Mouse (Mus musculus) limb, embryonic 11.5 days (tissue): ENCODE data around the gene Hoxc13. TPM values are rescaled to one million over a fixed set of nuclear protein-coding genes. Genes with fewer than 3 reads are reported as not detected.

Source experiments
- ATAC-seq: fragments of 200-750 bp; cut with Nextera tagmentation; 2 replicates; pipeline ENCODE4 v1.8.0; 2017; ENCODE audit warnings: low read depth; ENCODE audit not compliant: insufficient number of reproducible peaks, low FRiP score, low TSS enrichment
- DNase-seq: peaks from one replicate; pipeline ENCODE4 v3.0.0-alpha.2; 2015; ENCODE audit warnings: low spot score
- H3K27ac ChIP-seq: fragments of 300-500 bp; sonication (generic); replicated peaks from 2 replicates; pipeline ENCODE4 v1.5.1; 2014; ENCODE audit warnings: low read depth, mild to moderate bottlenecking, low read length
- H3K27me3 ChIP-seq: fragments of 300-500 bp; sonication (generic); 2 replicates; pipeline ENCODE4 v1.6.1; 2014; ENCODE audit warnings: mild to moderate bottlenecking, low read length, mixed read lengths; ENCODE audit not compliant: control insufficient read depth, insufficient read depth
- H3K36me3 ChIP-seq: fragments of 300-500 bp; sonication (generic); 2 replicates; pipeline ENCODE4 v1.6.1; 2014; ENCODE audit warnings: mild to moderate bottlenecking, low read length, moderate library complexity, mixed read lengths; ENCODE audit not compliant: control insufficient read depth, insufficient read depth
- H3K4me1 ChIP-seq: fragments of 300-500 bp; sonication (generic); 2 replicates; pipeline ENCODE4 v1.6.1; 2014; ENCODE audit warnings: low read length, mixed read lengths; ENCODE audit not compliant: control insufficient read depth, insufficient read depth
- H3K4me2 ChIP-seq: fragments of 300-500 bp; sonication (generic); 2 replicates; pipeline ENCODE4 v1.6.1; 2014; ENCODE audit warnings: low read depth, mild to moderate bottlenecking, moderate library complexity; ENCODE audit not compliant: severe bottlenecking
- H3K4me3 ChIP-seq: fragments of 300-500 bp; sonication (generic); 2 replicates; pipeline ENCODE4 v1.5.1; 2014; ENCODE audit warnings: low read depth, low read length
- H3K9ac ChIP-seq: fragments of 300-500 bp; sonication (generic); 2 replicates; pipeline ENCODE4 v1.6.1; 2014; ENCODE audit warnings: mild to moderate bottlenecking, low read length
- H3K9me3 ChIP-seq: fragments of 300-500 bp; sonication (generic); 2 replicates; pipeline ENCODE4 v1.6.1; 2016; ENCODE audit warnings: low read length; ENCODE audit not compliant: control insufficient read depth
- WGBS: fragments of 180-500 bp; shearing (Covaris S2); extraction: QIAGEN DNeasy Blood & Tissue Kit; methylation state at CpG from one replicate; pipeline ENCODE4 v1.1.7; 2014; 5-methylcytosine and 5-hydroxymethylcytosine counted together
- polyA plus RNA-seq: library from polyadenylated mRNA; unstranded; fragments of >200 nt; fragmentation: Nextera tagmentation; extraction: Ambion mirVana; gene quantifications from 2 replicates; pipeline ENCODE4 v1.2.1, GENCODE M21; 2014

Hoxc13 gene
- polyA plus RNA-seq, 1 experiment from 2014 or later = 2.4 TPM

- H3K4me3 ChIP-seq = peak overlapping the region; percentile 55
- H3K27me3 ChIP-seq = peaks cover 53% of the 10 kb centered on the region
- 2% methylated on average over 26 of the region's 26 CpGs for WGBS
- no peaks in the 10 kb centered on the region for H3K36me3 ChIP-seq
- no peaks in the 10 kb centered on the region for H3K9me3 ChIP-seq
- H3K9ac ChIP-seq = peak overlapping the region; percentile 86
- peak overlapping the region; percentile 64 for H3K4me2 ChIP-seq
- H3K4me1 ChIP-seq = peaks cover 13% of the 10 kb centered on the region; the same call in 1 of the 2 replicates
- H3K27ac ChIP-seq = peak overlapping the region; percentile 85
- ATAC-seq (no peak), DNase-seq (peak; percentile 70)
Measured at GRCm38 (mm10) chr15:102965003-102965891, 44.3 kb downstream of the Hoxc13 start.

- Histone ChIP-seq H3K9me3 (no peaks in the 10 kb centered on the region), H3K9ac (peak overlapping the region; percentile 86), H3K36me3 (no peaks in the 10 kb centered on the region), H3K4me1 (peaks cover 9% of the 10 kb centered on the region; the same call in 1 of the 2 replicates), H3K4me3 (peak overlapping the region; percentile 55), H3K4me2 (peak overlapping the region; percentile 64), H3K27ac (peak overlapping the region; percentile 85), H3K27me3 (peaks cover 60% of the 10 kb centered on the region)
- ATAC-seq (peak; percentile 77), DNase-seq (peak; percentile 99)
- 3% methylated on average over 30 of the region's 30 CpGs for WGBS
Measured at GRCm38 (mm10) chr15:102965892-102966775, 45.2 kb downstream of the Hoxc13 start.

GRCm38 (mm10) chr15:102966776-102967311 lies 45.9 kb downstream of the Hoxc13 start, which contains the start of gene Hoxc10:
Gene Hoxc10 (plus strand): TSS chr15:102966796.
- H3K27me3 ChIP-seq = peaks cover 60% of the 10 kb centered on the region
- H3K36me3 ChIP-seq = no peaks in the 10 kb centered on the region
- peaks cover 5% of the 10 kb centered on the region; the same call in 1 of the 2 replicates for H3K4me1 ChIP-seq
- no peaks in the 10 kb centered on the region for H3K9me3 ChIP-seq
- peak within 1 kb of the TSS; percentile 55 for H3K4me3 ChIP-seq
- ATAC-seq = peak; percentile 16; the same call in 1 of the 2 replicates
- DNase-seq = no peak
- H3K27ac ChIP-seq = peak within 1 kb of the TSS; percentile 85
- peak within 1 kb of the TSS; percentile 92 for H3K9ac ChIP-seq
- WGBS = 1% methylated on average over 27 of the region's 27 CpGs
- H3K4me2 ChIP-seq = peak within 1 kb of the TSS; percentile 64

DNA sequence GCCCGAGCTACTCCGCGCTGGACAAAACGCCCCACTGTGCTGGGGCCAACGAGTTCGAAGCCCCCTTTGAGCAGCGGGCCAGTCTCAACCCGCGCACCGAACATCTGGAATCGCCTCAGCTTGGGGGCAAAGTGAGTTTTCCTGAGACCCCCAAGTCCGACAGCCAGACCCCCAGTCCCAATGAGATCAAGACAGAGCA lies 46.3 kb downstream of the Hoxc13 start, which contains the start of gene Hoxc5:
Gene Hoxc5 (plus strand): TSS at position 132 of the 199 bp plus-strand sequence.
- Histone ChIP-seq H3K27me3 (peaks cover 63% of the 10 kb centered on the region), H3K4me1 (peaks cover 5% of the 10 kb centered on the region; the same call in 1 of the 2 replicates), H3K9me3 (no peaks in the 10 kb centered on the region), H3K9ac (peak within 1 kb of the TSS; percentile 92), H3K27ac (peak within 1 kb of the TSS; percentile 85), H3K4me2 (peak within 1 kb of the TSS; percentile 64), H3K4me3 (peak within 1 kb of the TSS; percentile 55), H3K36me3 (no peaks in the 10 kb centered on the region)
- ATAC-seq (no peak; the same call in 1 of the 2 replicates), DNase-seq (peak; percentile 71)
- 1% methylated on average over 12 of the region's 12 CpGs for WGBS

DNA sequence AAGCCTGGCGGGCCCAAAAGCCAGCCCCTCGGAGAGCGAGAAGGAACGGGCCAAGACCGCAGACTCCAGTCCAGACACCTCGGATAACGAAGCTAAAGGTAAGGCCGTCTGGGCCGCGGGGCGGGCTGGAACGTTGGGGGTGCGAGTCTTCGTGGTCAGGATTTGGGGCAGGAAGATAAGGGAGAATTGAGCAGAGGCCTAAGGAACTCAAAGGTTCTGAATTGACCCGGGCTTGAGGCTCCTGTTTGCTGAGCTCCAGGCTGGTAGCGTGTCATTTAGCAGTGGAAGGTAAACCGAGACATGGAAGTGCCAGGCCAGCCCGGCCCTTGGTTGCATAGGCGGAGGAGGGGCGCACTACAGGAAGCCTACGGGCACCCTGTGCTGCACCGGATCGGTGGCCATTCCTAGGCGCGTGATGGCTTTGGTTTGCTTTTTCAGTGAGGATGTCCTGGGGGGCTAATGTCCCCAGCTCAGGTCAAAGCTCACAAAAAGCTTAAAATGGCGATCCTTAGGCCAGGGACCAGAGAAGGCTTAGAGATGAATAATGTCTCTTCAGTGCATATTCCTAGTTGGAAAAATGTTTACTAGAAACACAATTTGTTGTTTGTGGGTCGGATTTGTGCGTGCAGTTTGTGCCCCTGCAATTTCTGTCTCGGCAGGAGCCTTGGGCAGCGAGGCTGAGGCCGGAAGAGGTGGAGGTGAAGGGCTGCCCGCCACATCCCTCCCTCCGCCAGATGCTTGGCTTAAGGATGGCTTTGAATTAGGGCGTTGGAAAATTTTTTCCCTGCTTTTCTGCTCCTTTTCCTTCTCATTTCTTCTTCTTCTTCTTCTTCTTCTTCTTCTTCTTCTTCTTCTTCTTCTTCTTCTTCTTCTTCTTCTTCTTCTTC lies 46.9 kb downstream of the Hoxc13 start:
- Histone ChIP-seq H3K9me3 (no peaks in the 10 kb centered on the region), H3K4me1 (peaks cover 9% of the 10 kb centered on the region; the same call in 1 of the 2 replicates), H3K4me2 (peak overlapping the region; percentile 64), H3K4me3 (peak overlapping the region; percentile 55), H3K9ac (peak overlapping the region; percentile 92), H3K36me3 (no peaks in the 10 kb centered on the region), H3K27me3 (peaks cover 62% of the 10 kb centered on the region), H3K27ac (peak overlapping the region; percentile 75)
- 1% methylated on average over 34 of the region's 34 CpGs for WGBS
- DNase-seq (no peak), ATAC-seq (no peak)

GRCm38 (mm10) chr15:102969296-102969695 lies 48.4 kb downstream of the Hoxc13 start:
- H3K4me1 ChIP-seq = peaks cover 15% of the 10 kb centered on the region
- no peak for DNase-seq
- peak overlapping the region; percentile 35; the same call in 1 of the 2 replicates for H3K9ac ChIP-seq
- peak overlapping the region; percentile 55; the same call in 1 of the 2 replicates for H3K4me3 ChIP-seq
- H3K36me3 ChIP-seq = no peaks in the 10 kb centered on the region
- peak overlapping the region; percentile 38 for H3K4me2 ChIP-seq
- no peaks in the 10 kb centered on the region for H3K9me3 ChIP-seq
- no peak for ATAC-seq
- no peak overlapping the region for H3K27ac ChIP-seq
- peaks cover 71% of the 10 kb centered on the region for H3K27me3 ChIP-seq
- 25% methylated on average over 1 of the region's 1 CpGs for WGBS

- DNase-seq (no peak), ATAC-seq (no peak)
- H3K27me3 ChIP-seq = peaks cover 76% of the 10 kb centered on the region
- under 1% methylated on average over 12 of the region's 12 CpGs for WGBS
- H3K9ac ChIP-seq = peak overlapping the region; percentile 41
- peak overlapping the region; percentile 3 for H3K4me3 ChIP-seq
- no peak overlapping the region for H3K27ac ChIP-seq
- peaks cover 12% of the 10 kb centered on the region for H3K4me1 ChIP-seq
- no peaks in the 10 kb centered on the region for H3K9me3 ChIP-seq
- peak overlapping the region; percentile 38 for H3K4me2 ChIP-seq
- no peaks in the 10 kb centered on the region for H3K36me3 ChIP-seq
Measured at GRCm38 (mm10) chr15:102970740-102971139, 49.8 kb downstream of the Hoxc13 start.
